Mouse (Mus musculus) thymus, adult 2 months (tissue): ENCODE measurements around the gene Gxylt1.

Experiments used
- CTCF ChIP-seq: fragments of 200-500 bp; IDR thresholded peaks from 2 replicates; pipeline ENCODE4 v1.5.1; 2012; ENCODE audit warnings: mild to moderate bottlenecking, control low read depth, low read length, moderate library complexity, borderline replicate concordance; ENCODE audit not compliant: control insufficient read depth, poor library complexity, insufficient read depth; ENCODE audit errors: extremely low read depth
- POLR2A ChIP-seq: fragments of 200-500 bp; IDR thresholded peaks from 2 replicates; pipeline ENCODE4 v1.6.1; 2012; ENCODE audit warnings: mild to moderate bottlenecking, low read length, control low read depth, moderate library complexity; ENCODE audit not compliant: control insufficient read depth, poor library complexity, insufficient read depth; ENCODE audit errors: extremely low read depth

GRCm38 (mm10) chr15:93318781-93319180, 43.8 kb upstream of the Gxylt1 start:
- no peak for TF ChIP-seq POLR2A
- no peak for TF ChIP-seq CTCF
